Mouse (Mus musculus) c-Kit-positive CD71-negative TER-119-negative erythroid progenitor cells, embryonic 14.5 days (primary cell): ENCODE measurements around the gene Cdh18.
"Not testable (repeated sequence)": the region's sequence is repeated elsewhere in the genome, so short reads cannot be mapped to it uniquely, and the experiment has no call there.

Source experiments
- DNase-seq: peaks from one replicate; pipeline ENCODE4 v3.0.0-alpha.2; 2013; ENCODE audit warnings: low read depth

Gene Cdh18

DNA sequence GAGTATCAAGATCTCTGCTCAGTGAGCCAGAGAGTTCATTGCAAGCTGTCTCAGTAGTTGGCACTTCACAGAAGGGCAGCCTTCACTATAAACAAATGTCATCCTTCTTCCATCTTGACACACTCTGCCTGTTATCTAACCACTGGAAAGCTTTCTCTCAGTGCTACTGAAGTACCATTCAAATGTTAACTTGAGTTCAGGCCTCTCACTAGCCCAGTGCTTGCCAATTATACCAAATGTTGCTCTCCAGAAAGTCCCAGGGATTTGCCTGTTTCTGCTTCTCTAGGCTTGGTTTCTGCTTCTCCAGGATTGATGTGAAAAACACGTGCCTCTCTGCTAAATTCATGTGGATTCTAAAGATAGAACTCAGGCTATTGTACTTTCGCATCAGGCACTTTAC lies 681.8 kb downstream of the Cdh18 start:
- no peak for DNase-seq

DNA sequence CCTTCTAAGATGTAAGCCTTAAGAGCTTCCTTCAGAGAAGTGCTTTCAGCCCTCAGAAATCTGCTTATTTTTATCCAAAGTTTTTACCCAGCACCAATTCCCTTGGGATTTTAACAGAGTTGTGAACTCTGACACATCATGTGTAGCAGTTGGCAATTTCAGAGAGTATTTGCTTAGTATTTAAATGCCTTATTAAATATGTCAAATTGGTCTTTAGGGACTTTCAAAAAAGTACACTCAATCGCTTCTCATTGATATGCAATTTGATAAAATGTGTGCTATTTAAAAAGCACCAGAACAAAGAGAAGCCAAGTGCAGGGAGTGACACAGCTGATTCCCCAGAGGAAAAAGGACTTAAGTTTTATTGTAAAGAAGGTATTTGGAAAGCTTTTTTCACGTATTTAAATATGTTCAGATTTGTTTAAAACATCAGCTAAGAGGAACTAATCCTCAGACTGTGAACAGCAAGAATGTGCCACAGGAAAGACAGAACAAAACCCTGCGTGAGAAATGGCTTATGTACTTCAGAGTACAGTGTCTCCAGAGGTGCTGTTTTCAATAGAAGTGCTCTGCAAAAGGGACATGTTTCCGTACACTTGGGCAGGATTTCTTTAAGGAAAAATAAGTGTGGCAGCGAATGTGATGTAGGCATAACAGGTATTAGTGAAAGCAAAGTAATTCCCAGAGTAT lies 709.1 kb downstream of the Cdh18 start:
- DNase-seq: no peak

DNA sequence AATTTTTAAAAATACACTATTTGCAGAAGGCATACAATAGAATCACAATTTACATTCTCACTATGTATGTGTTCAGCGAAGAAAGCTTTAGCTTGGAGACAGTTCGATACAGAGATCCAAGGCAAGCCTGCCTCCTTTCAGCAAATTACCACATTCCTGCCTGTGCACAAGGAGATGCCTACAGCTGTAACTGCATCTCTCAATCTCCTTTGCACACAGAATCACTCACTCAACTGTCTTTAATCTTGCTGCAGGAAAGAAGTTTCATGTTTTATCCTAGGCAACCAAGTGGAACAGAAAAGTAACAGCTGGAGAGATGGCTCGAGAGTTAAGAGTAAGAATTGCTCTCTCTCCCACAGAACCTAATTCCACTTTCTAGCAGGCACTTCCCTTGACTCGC lies 729.6 kb downstream of the Cdh18 start:
- no peak for DNase-seq

DNA sequence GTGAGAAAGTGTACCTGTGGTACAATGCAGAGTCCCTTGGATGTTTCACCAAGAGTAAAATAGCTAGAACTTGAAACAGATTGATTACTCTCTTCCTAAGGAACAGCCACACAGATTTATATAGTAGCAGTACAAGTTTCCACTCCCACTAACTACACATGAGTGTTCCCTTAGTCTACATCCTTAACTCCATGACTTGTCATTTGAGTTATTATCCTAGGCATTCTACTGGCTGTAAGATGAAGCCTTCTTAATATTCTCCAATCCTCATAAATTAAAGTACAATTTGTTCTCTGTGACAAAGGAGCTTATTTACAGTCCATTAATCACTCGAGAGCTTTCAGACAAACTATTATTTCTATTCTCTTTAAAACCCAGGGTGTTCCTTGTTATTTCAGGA lies 756.2 kb downstream of the Cdh18 start:
- DNase-seq: no peak

DNA sequence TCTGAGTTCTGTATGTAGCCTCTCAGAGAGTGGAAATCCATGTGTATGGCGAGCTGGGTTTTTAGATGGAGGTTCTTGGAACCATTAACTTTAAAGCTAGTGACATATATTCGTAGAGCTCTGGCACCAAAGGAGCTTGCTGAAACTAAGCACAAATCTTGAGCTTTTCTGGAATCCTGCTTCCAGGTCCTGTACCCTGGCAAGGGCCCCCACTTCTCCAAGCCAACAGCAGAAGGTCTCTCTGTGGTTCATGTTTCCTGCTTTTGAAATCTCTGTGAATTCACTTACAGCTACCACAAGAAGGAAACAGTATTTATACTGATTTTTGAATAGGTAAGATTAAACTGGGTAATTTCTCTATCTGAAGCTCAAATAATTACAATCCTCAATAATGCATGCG lies 767.9 kb downstream of the Cdh18 start:
- no peak for DNase-seq

DNA sequence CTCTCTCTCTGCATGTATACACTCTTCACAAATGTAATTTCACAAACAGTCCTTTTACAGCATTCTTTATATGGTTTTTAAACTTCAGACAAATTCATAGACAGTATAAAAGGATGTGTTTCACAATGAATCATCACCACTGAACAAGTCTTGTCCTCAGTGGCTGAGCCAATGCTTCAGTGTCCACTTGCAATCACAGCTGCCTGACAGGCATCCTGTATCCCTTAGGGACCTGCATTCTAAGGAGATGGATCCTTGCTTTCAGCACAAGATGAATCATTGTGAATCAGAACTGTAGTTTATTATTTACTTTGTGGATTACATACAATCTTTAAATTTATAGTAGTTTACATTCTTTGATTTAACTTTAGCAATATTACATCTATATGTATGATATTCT lies 768.6 kb downstream of the Cdh18 start:
- DNase-seq: no peak

DNA sequence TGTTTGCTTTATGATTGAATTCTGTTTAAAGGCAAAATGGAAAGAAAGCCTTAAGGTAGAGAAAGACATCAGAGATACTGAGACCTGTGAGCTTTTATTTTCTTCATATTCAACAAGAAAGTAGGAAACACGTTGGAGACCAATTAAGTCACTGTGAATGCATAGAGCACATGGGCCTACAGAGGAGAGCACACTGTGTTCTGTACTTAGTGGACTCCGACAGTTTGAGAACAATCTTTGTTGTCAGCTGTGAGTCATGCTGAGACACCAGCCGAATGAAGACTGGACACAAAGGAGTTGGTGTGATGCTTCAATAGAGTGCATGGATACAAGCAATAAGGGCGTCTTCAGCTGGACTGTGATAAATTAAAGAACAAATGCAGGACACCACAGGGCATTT lies 791.5 kb downstream of the Cdh18 start:
- DNase-seq: not testable (repeated sequence)

DNA sequence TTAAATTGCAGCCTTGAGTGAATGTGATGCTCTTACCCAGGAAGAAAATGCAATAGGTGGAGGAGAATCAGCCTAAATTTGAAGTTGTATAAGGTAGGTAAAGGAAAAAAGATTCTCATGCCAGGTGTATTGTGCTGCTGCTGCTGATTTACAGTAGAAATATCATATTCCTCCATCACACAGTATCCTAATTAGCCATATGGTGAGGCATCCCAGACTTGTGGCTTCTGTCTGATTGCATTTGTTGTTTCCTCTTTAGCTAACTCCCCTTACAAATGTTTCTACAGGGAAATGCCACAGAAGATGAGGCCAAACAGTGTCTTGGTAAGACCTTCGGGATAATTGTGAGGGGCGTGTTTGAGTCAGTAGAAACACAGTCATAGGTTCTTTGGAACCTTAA lies 802.3 kb downstream of the Cdh18 start:
- DNase-seq: no peak

DNA sequence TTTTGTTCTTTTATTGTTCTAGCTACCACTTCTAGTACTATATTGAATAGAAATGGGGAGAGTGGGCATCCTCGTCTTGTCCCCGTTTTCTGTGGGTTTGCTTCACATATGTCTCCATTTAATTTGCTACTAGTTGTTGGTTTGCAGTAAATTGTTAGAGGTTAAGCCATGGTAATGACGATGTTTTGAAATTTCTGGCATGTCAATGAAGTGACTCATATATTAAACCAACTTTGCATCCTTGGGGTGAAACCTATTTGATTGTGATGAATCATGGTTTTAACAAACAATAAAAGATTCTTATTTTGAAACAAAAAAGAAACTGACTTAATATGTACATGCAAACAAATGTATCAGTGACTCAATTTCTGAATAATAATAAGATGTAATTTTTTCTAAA lies 817.5 kb downstream of the Cdh18 start:
- no peak for DNase-seq

DNA sequence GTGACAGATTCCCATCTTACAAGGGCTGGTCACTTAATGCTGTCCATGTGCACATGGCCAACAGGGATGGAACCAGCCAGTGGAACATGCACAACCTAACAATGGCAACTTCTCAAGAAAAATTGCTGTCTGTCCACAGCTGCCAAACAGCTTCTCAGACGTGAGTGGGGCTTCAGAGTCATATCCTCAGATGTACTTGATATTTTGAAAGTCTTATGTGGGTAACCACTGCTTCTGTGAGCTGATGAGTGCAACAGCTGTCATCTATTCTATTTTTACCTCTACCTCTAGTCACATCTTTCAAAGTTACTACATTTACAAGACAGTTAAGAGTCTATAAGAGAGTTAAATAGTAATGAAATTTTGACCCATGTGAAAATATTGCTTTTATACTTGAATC lies 818.9 kb downstream of the Cdh18 start:
- DNase-seq: no peak

DNA sequence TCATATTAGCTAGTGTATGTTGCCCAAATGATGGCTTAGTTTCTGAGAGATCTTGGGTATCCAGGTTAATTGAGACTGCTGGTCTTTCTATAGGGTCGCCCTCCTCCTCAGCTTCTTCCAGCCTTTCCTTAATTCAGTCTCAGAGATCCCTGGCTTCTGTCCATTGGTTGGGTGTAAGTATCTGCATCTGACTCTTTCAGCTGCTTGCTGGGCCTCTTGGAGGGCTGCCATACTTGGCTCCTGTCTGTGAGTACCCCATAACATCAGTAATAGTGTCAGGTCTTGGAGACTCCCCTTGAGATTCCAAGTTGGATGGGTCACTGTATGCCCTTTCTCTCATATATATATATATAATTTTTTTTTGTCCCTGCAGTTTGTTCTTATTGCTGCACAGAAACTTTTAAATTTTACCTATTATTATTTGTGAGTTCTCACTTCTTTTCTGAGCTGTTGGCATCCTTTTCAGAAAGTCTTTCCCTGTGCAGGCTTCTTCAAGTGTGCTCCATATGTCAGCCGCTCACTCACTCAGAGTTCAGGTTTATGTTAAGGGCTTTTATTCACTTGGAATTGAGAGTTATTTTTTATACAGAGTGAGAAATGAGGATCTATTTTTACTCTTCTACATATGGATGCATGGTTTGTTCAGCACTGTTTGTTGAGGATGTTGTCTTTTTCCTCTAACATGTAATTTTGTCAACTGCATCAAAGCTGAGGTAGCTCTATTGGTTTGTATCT lies 829.4 kb downstream of the Cdh18 start:
- no peak for DNase-seq

DNA sequence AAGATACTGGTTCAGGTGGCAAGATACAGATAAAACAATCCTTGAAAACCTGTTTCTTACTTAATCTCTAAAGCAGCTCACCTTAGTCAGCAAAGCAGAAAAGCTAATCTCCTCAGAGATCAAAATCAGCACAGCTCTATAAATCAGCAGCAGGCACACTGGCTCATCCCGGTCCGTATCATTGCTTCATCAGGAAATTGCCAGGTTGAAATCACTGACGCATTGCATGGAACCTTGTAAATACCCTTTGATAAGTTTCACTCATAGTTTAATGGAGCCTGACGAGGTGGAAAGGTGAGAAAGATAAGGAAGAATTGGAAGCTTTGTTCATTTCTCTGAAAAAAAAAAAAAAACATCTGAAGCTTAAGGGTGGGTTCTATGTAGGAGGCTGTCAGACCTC lies 837.0 kb downstream of the Cdh18 start:
- no peak for DNase-seq

DNA sequence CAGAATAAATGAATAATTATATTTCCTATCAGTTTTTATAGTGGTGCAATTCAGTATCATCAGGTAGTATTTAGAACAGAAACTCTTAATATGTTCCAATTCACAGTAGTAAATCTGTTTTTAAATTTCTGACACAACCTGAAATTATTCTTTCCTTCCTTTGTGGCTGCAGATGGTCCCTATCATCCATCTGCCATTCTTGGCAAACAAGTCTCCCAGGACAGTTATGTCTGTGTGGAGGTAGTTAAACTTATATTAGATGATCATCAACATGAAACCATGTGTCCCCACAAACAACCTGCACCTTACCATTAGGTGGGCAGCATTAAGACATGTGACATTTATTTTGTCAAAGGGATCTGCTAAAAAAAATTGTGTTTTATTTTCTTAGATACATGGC lies 847.8 kb downstream of the Cdh18 start:
- no peak for DNase-seq

DNA sequence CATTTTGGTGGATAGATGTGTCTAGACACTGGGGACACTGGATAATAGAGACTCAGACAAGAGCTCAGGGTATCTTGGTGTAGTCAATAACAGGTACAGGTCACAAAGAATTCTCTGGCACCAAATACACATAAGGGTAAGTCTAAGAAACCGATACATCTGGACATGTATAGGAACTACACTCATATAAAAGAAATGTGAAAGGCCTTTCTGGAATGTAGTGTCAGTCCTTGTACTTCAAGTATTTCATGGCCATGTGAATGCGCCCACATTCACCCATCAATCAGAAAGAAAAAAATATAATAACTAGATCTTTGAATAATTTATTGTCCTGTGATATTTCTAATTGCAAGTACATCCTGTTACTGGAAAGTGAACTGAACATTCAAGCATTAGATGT lies 855.0 kb downstream of the Cdh18 start:
- no peak for DNase-seq

DNA sequence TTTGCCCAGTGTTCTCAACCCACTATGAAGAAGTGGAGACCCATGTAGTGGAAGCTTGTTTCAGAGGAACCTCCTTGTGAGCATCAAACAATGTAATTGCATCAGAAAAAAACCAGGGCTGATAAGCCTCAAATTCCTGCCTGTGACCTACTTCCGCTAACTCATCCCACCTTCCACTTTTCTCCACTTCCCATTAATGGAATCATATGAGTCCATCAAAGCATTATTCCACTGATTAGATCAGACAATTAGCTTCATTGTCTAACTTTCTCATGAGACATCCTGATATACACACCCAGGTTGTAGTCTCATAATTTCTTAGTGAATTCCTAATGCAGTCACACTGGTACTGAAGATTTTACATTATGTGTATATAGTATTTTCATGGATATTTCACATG lies 859.4 kb downstream of the Cdh18 start:
- no peak for DNase-seq

DNA sequence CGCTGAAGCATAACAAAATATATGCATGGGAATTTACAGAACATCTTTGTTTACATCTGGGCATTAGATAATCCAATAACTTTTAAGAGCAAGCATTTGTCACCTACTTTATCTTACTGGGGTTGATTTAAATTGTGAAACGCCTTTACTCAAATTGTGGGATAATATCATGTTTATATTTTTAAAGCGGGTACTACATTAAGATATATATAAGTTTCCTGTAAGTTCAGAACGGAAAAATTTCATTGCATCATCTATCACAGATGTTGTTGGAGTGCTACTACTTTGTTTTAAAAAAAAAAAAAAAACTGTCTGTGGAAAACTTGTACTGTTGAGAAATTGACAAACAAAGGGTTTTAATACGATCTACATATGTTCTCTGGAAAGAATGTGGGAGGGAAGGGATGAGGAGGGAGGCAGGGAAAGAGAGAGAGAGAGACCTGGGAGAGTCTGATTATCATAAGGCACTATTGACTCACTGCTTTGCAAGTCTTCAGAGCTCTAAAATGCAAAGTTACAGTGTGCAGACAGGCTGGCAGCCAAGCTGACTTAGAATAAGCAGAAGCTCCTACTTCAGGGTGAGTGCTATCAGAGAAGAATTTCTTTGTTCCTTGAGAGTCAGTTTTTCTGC lies 867.7 kb downstream of the Cdh18 start:
- DNase-seq: no peak

DNA sequence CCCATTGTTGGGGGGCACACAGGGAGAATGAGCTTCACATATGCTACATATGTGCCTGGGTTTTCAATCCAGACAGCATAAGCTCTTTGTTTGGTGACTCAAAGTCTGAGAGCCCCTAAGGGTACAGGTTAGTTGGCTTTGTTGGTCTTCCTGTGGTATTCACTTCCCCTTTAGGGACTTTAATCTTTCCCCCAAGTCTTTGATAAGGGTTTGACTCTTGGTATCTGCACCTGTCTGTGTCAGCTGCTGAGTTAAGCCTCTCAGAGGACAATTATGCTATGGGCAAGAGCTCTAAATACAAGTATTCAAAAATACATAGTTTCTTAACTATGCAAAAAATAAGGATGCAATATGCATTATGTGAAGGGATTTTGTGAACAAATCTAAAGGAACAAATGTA lies 869.3 kb downstream of the Cdh18 start:
- DNase-seq: no peak

DNA sequence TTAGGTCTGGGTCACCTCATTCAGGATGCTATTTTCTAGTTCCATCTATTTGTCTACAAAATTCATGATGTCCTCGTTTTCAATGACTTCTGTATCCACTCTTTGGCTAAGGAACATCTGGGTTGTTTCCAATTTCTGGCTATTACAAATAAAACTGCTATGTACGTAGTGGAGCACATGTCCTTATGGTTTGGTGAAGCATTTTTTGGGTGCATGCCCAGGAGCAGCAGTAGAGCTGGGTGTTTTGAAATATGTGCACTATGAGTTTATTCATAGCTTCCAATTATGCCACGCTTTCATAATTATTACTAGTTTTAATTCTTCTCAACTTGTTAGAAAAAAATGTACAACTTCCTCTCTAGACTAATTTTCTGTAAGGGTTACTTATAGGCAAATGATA lies 871.2 kb downstream of the Cdh18 start:
- no peak for DNase-seq

DNA sequence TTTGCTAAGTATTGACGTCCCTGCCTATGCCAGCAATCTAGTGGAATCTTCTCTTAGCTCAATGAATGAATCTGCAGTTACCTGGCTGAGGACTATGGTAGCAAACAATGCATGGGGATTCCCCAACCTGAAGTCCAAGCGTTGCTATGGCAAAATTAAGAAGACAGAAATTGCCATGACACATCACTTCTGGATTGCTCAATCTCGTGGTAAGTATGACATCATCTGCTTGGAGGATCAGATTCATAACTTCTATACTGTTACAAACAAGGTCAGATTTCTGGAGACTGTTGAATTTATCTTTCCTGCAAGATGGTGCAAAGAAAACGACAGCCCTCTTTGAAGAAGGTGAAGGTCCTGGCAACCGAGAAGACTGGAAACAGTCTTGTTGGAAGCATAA lies 881.2 kb downstream of the Cdh18 start:
- DNase-seq: no peak

DNA sequence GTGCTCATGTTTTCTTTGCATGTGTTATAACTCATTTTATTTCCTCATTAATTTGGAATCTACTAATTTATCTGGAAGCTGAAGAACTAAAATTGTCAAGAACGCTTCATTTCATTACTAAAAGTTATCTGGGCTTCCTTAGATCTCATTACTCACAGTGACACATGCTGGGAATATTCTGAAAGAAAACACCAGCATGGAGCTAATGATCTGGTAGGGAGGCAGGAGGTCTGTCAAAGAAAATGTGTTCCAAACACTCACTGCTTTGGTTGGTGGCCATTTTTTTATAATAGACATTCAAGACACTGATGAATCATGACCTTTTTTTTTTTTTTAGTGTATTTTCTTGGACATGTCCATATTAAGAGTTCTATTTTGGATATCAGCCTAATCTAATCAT lies 899.7 kb downstream of the Cdh18 start:
- no peak for DNase-seq

DNA sequence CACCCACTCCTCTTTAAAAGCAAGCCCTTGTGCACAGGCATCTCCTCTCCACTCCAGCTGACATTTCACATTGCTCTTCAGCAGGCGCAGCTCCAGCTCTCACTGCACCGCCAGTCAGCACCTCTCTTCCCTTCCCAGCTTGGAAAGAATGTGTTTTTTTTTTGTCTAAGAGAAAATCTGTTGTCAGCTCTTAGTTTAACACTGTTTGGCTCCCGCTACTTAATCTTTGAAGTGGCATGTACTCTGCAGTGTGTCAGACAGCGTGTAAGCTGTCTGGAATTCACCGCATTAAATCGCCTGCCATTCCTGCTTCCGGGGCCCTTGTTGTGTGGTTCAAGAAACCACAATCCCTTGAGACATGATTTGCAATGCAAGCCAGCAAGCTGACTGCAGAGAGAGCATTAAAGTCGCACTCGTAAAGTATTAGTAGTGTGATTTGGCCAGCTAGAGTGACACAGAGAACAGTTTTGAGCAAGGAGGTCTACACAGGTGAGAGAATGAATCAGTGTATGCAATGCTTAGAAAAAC lies 903.3 kb downstream of the Cdh18 start:
- no peak for DNase-seq

DNA sequence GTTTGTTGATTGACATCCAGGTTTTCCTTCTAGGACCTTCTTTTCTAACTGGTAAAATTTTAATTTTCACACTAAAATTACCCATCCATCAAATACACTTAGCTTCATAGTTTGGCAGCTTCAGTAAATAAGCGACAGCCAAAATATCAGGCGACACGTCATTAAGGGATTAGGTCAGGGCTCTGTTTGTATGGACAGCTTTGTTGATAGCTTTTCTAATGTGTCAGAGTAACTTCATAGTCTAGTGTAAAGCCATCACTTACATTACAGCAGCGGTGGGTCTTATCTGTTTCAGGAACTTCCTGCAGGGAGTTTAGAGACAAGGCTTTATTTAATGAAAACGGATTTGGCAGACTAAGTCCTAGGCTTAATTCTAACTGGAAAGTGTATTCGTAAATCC lies 904.5 kb downstream of the Cdh18 start:
- no peak for DNase-seq

DNA sequence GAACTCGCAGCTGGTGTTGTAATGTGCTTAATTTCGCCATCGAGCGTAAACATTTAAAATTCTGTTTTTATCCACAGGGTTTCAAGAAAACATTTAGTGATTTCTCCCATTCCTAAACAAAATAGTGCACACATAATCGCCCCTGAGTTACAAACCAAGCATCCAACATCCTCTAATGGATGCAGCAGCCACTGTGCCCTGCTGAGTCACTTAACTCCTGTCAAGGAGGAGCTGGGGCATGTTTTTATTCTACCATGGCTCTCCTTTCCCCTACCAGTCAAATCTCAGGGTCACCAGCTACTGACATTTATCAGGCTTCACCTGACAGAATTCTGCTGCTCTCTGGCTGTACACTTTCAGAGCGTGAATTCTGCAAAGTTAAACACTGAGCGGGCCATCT lies 906.5 kb downstream of the Cdh18 start:
- no peak for DNase-seq
